Mouse (Mus musculus): ENCODE data around the gene Gli1.

DNA sequence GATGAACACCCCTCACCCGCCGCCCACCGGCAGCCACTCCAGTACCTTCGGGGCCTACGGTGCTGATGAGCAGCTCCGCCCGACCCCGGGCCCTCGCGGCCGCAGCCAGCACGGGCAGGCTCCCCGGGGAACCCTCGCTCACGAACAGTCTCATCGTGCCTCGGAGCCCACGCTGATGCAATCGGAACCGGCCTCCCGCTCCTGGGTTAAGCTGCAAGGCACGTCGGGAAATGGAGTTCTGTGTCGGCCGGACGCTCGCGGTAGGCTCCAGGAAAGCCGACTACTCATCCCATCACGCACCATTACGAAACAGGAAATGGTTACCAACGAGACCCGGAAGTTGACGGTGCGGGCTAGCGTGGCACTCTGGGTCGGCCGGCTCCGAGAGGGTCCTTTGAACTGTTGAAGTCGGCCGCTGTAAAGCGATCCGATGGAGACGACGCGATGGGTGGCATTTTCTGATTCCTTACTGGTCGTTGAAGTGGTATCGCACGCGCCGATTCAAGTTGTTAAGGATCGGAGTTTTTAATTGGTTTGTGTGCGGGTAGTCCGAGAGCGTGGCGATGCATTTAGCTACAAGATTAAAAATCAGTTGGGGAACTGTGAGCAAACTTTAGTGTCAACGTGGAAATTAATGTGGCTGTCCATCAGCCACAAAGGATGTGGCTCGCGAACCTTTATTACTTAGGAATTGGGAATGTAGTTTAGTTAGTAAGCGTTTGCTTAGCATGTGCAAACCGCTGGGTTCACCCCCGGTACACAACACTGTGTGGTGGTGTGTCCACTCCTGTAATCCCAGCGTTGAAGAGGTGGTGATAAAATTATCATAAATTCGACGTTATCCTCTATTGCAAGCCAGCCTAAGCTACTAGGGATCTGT is 30.1 kb downstream of the Gli1 start, which contains the start of gene Mars:
- peak; percentile 87 for TF ChIP-seq MAX (IDR thresholded peaks at IDR 0.05; ENCODE audit: low read depth)
- peak; percentile 88 for TF ChIP-seq CEBPB (IDR thresholded peaks at IDR 0.05; ENCODE audit: insufficient read depth, poor library complexity, severe bottlenecking)
- TF ChIP-seq USF1 (IDR thresholded peaks at IDR 0.05; ENCODE audit: low read depth): no peak
- TF ChIP-seq POLR2A (IDR thresholded peaks at IDR 0.05; ENCODE audit: insufficient read length, low read depth): peak; percentile 90

Measured in myocyte (in vitro differentiated cells).